Mouse (Mus musculus): ENCODE data around the gene Tpgs1. TPM values are rescaled to one million over a fixed set of nuclear protein-coding genes. Genes with fewer than 3 reads are reported as not detected.

Tpgs1 gene
- polyA plus RNA-seq, 1 experiment from 2014 or later, result 59.7 TPM

- Histone ChIP-seq H3K9me3 (ENCODE audit: control insufficient read depth, low read length) (no peaks in the 10 kb centered on the region), H3K4me3 (ENCODE audit: low read depth, low read length) (no peak overlapping the region), H3K4me1 (replicated peaks; ENCODE audit: control insufficient read depth, insufficient read depth, low read length) (no peaks in the 10 kb centered on the region), H3K4me2 (ENCODE audit: low read depth, low read length, severe bottlenecking) (no peak overlapping the region), H3K27me3 (ENCODE audit: control insufficient read depth, insufficient read depth, low read length) (no peaks in the 10 kb centered on the region), H3K9ac (ENCODE audit: low read length) (no peak overlapping the region), H3K36me3 (ENCODE audit: control insufficient read depth, insufficient read depth, low read length) (peaks cover 4% of the 10 kb centered on the region; the same call in 1 of the 2 replicates), H3K27ac (ENCODE audit: low read depth, low read length) (no peak overlapping the region)
- no peak for DNase-seq (ENCODE audit: low spot score)
- WGBS, result 78% methylated on average over 12 of the region's 12 CpGs
- ATAC-seq (replicated peaks; ENCODE audit: low FRiP score), result no peak
These were observed 24.6 kb downstream of the Tpgs1 start for GRCm38 (mm10) chr10:79693580-79694378.

- Histone ChIP-seq H3K27ac (ENCODE audit: low read depth, low read length) (no peak overlapping the region), H3K4me1 (replicated peaks; ENCODE audit: control insufficient read depth, insufficient read depth, low read length) (no peaks in the 10 kb centered on the region), H3K4me2 (ENCODE audit: low read depth, low read length, severe bottlenecking) (no peak overlapping the region), H3K9me3 (ENCODE audit: control insufficient read depth, low read length) (no peaks in the 10 kb centered on the region), H3K36me3 (ENCODE audit: control insufficient read depth, insufficient read depth, low read length) (no peaks in the 10 kb centered on the region), H3K9ac (ENCODE audit: low read length) (no peak overlapping the region), H3K4me3 (ENCODE audit: low read depth, low read length) (no peak overlapping the region), H3K27me3 (ENCODE audit: control insufficient read depth, insufficient read depth, low read length) (no peaks in the 10 kb centered on the region)
- ATAC-seq (replicated peaks; ENCODE audit: low FRiP score), result no peak
- DNase-seq (ENCODE audit: low spot score), result no peak
- 87% methylated on average over 6 of the region's 6 CpGs for WGBS
These were observed 25.1 kb downstream of the Tpgs1 start for GRCm38 (mm10) chr10:79694379-79694655.

- Histone ChIP-seq H3K36me3 (ENCODE audit: control insufficient read depth, insufficient read depth, low read length) (no peaks in the 10 kb centered on the region), H3K4me1 (replicated peaks; ENCODE audit: control insufficient read depth, insufficient read depth, low read length) (no peaks in the 10 kb centered on the region), H3K4me3 (ENCODE audit: low read depth, low read length) (no peak overlapping the region), H3K9ac (ENCODE audit: low read length) (no peak overlapping the region), H3K4me2 (ENCODE audit: low read depth, low read length, severe bottlenecking) (no peak overlapping the region), H3K27ac (ENCODE audit: low read depth, low read length) (no peak overlapping the region), H3K27me3 (ENCODE audit: control insufficient read depth, insufficient read depth, low read length) (no peaks in the 10 kb centered on the region), H3K9me3 (ENCODE audit: control insufficient read depth, low read length) (no peaks in the 10 kb centered on the region)
- ATAC-seq (replicated peaks; ENCODE audit: low FRiP score), result peak; percentile 52
- DNase-seq (ENCODE audit: low spot score), result peak; percentile 83
- 70% methylated on average over 13 of the region's 13 CpGs for WGBS
These were observed 26.3 kb downstream of the Tpgs1 start for GRCm38 (mm10) chr10:79695231-79696128.

- ATAC-seq (replicated peaks; ENCODE audit: low FRiP score), result no peak
- Histone ChIP-seq H3K4me2 (ENCODE audit: low read depth, low read length, severe bottlenecking) (no peak overlapping the region), H3K4me1 (replicated peaks; ENCODE audit: control insufficient read depth, insufficient read depth, low read length) (no peaks in the 10 kb centered on the region), H3K36me3 (ENCODE audit: control insufficient read depth, insufficient read depth, low read length) (no peaks in the 10 kb centered on the region), H3K9ac (ENCODE audit: low read length) (no peak overlapping the region), H3K9me3 (ENCODE audit: control insufficient read depth, low read length) (no peaks in the 10 kb centered on the region), H3K27ac (ENCODE audit: low read depth, low read length) (no peak overlapping the region), H3K27me3 (ENCODE audit: control insufficient read depth, insufficient read depth, low read length) (no peaks in the 10 kb centered on the region), H3K4me3 (ENCODE audit: low read depth, low read length) (no peak overlapping the region)
- DNase-seq (ENCODE audit: low spot score), result no peak
- WGBS, result 67% methylated on average over 9 of the region's 9 CpGs
These were observed 27.0 kb downstream of the Tpgs1 start for GRCm38 (mm10) chr10:79696129-79696651.

GRCm38 (mm10) chr10:79697916-79698315 lies 28.7 kb downstream of the Tpgs1 start:
- WGBS, result 89% methylated on average over 6 of the region's 6 CpGs

GRCm38 (mm10) chr10:79698459-79698858 lies 29.3 kb downstream of the Tpgs1 start:
- Histone ChIP-seq H3K36me3 (ENCODE audit: control insufficient read depth, insufficient read depth, low read length) (no peaks in the 10 kb centered on the region), H3K9ac (ENCODE audit: low read length) (no peak overlapping the region), H3K27me3 (ENCODE audit: control insufficient read depth, insufficient read depth, low read length) (no peaks in the 10 kb centered on the region), H3K4me3 (ENCODE audit: low read depth, low read length) (no peak overlapping the region), H3K27ac (ENCODE audit: low read depth, low read length) (no peak overlapping the region), H3K4me1 (replicated peaks; ENCODE audit: control insufficient read depth, insufficient read depth, low read length) (no peaks in the 10 kb centered on the region), H3K9me3 (ENCODE audit: control insufficient read depth, low read length) (no peaks in the 10 kb centered on the region), H3K4me2 (ENCODE audit: low read depth, low read length, severe bottlenecking) (no peak overlapping the region)
- ATAC-seq (replicated peaks; ENCODE audit: low FRiP score) (no peak), DNase-seq (ENCODE audit: low spot score) (no peak)
- 93% methylated on average over 6 of the region's 6 CpGs for WGBS

More at GRCm38 (mm10) chr10:79697916-79698315, 28.7 kb downstream of the Tpgs1 start:
- ATAC-seq (replicated peaks; ENCODE audit: low FRiP score) (no peak), DNase-seq (ENCODE audit: low spot score) (no peak)
- Histone ChIP-seq H3K4me2 (ENCODE audit: low read depth, low read length, severe bottlenecking) (no peak overlapping the region), H3K4me1 (replicated peaks; ENCODE audit: control insufficient read depth, insufficient read depth, low read length) (no peaks in the 10 kb centered on the region), H3K9ac (ENCODE audit: low read length) (no peak overlapping the region), H3K9me3 (ENCODE audit: control insufficient read depth, low read length) (no peaks in the 10 kb centered on the region), H3K27ac (ENCODE audit: low read depth, low read length) (no peak overlapping the region), H3K4me3 (ENCODE audit: low read depth, low read length) (no peak overlapping the region), H3K27me3 (ENCODE audit: control insufficient read depth, insufficient read depth, low read length) (no peaks in the 10 kb centered on the region), H3K36me3 (ENCODE audit: control insufficient read depth, insufficient read depth, low read length) (no peaks in the 10 kb centered on the region)

- H3K27ac ChIP-seq (ENCODE audit: low read depth, low read length), result no peak overlapping the region
These were observed 31.5 kb downstream of the Tpgs1 start for GRCm38 (mm10) chr10:79700676-79701075.

GRCm38 (mm10) chr10:79701443-79702129 lies 32.4 kb downstream of the Tpgs1 start:
- no peak for ATAC-seq (replicated peaks; ENCODE audit: low FRiP score)
- no peaks in the 10 kb centered on the region for H3K9me3 ChIP-seq (ENCODE audit: control insufficient read depth, low read length)
- peaks cover 13% of the 10 kb centered on the region for H3K4me1 ChIP-seq (replicated peaks; ENCODE audit: control insufficient read depth, insufficient read depth, low read length)
- DNase-seq (ENCODE audit: low spot score), result no peak
- H3K27ac ChIP-seq (ENCODE audit: low read depth, low read length), result no peak overlapping the region
- H3K4me2 ChIP-seq (ENCODE audit: low read depth, low read length, severe bottlenecking), result no peak overlapping the region
- no peak overlapping the region for H3K9ac ChIP-seq (ENCODE audit: low read length)
- WGBS, result 64% methylated on average over 10 of the region's 10 CpGs
- H3K27me3 ChIP-seq (ENCODE audit: control insufficient read depth, insufficient read depth, low read length), result no peaks in the 10 kb centered on the region
- no peaks in the 10 kb centered on the region for H3K36me3 ChIP-seq (ENCODE audit: control insufficient read depth, insufficient read depth, low read length)
- no peak overlapping the region for H3K4me3 ChIP-seq (ENCODE audit: low read depth, low read length)

More at GRCm38 (mm10) chr10:79700676-79701075, 31.5 kb downstream of the Tpgs1 start:
- Histone ChIP-seq H3K27me3 (ENCODE audit: control insufficient read depth, insufficient read depth, low read length) (no peaks in the 10 kb centered on the region), H3K9ac (ENCODE audit: low read length) (no peak overlapping the region), H3K9me3 (ENCODE audit: control insufficient read depth, low read length) (no peaks in the 10 kb centered on the region), H3K4me2 (ENCODE audit: low read depth, low read length, severe bottlenecking) (no peak overlapping the region), H3K4me3 (ENCODE audit: low read depth, low read length) (no peak overlapping the region), H3K36me3 (ENCODE audit: control insufficient read depth, insufficient read depth, low read length) (no peaks in the 10 kb centered on the region), H3K4me1 (replicated peaks; ENCODE audit: control insufficient read depth, insufficient read depth, low read length) (peaks cover 8% of the 10 kb centered on the region)
- no peak for ATAC-seq (replicated peaks; ENCODE audit: low FRiP score)
- 59% methylated on average over 7 of the region's 7 CpGs for WGBS
- no peak for DNase-seq (ENCODE audit: low spot score)
